23 mouse cellular contexts compared by ENCODE assay signal in genomic region chr11:71028280-71028679, GRCm38 (mm10). TPM values are rescaled to one million over a fixed set of nuclear protein-coding genes. Genes with fewer than 3 reads are reported as not detected.
"Had no signal": no experiment of that assay in that cellular context is flagged by ENCODE, and none has a peak within 500 bp of the region (broad histone marks: within the 10 kb centered on the region; RNA-seq: fewer than 3 reads in every experiment).

No protein-coding gene starts in this region.

- ATAC-seq: liver, embryonic 12.5 days; midbrain, embryonic 13.5 days; midbrain, embryonic 16.5 days had no signal

- H3K27me3 ChIP-seq: lung, embryonic 15.5 days; midbrain, embryonic 13.5 days; neural tube, embryonic 15.5 days; stomach, embryonic 15.5 days had no signal

- H3K4me3 ChIP-seq: layer of hippocampus, adult 2 months; liver, embryonic 12.5 days; liver, embryonic 15.5 days; lung, embryonic 15.5 days; megakaryocyte, embryonic 14.5 days; midbrain, embryonic 10.5 days; midbrain, embryonic 13.5 days; myocyte; neural tube, embryonic 15.5 days; stomach, embryonic 15.5 days had no signal

- H3K9me3 ChIP-seq: liver, embryonic 12.5 days; liver, embryonic 15.5 days; lung, embryonic 15.5 days; megakaryocyte, embryonic 14.5 days; midbrain, embryonic 10.5 days; midbrain, embryonic 13.5 days; neural tube, embryonic 15.5 days; stomach, embryonic 15.5 days had no signal

- H3K9ac ChIP-seq: liver, embryonic 12.5 days; liver, embryonic 15.5 days; lung, embryonic 15.5 days; midbrain, embryonic 13.5 days; neural tube, embryonic 15.5 days; stomach, embryonic 15.5 days had no signal

- DNase-seq: kidney, adult 11 months; kidney, adult 9 months; kidney, postnatal 14 days; layer of hippocampus, adult 9-11 months; lung, adult 18-20 months; lung, postnatal 10 days; lung, postnatal 36 days; right cerebral cortex, adult 18-20 months; right cerebral cortex, postnatal 14 days; right cerebral cortex, postnatal 4 days; thymus, postnatal 25 days had no signal

- H3K4me2 ChIP-seq: liver, embryonic 12.5 days; liver, embryonic 15.5 days; lung, embryonic 15.5 days; midbrain, embryonic 13.5 days; neural tube, embryonic 15.5 days; stomach, embryonic 15.5 days had no signal

- H3K27ac ChIP-seq: layer of hippocampus, adult 2 months; liver, embryonic 12.5 days; liver, embryonic 15.5 days; lung, embryonic 15.5 days; midbrain, embryonic 10.5 days; midbrain, embryonic 13.5 days; neural tube, embryonic 15.5 days; stomach, embryonic 15.5 days had no signal

RNA-seq across cellular contexts. Expression of gene 6330403K07Rik, which starts 5.0 kb away (rescaled TPM):
- total RNA-seq: monocyte, adult 5-6 weeks had no signal
